22 mouse cellular contexts compared by ENCODE assay signal in the genomic region with DNA sequence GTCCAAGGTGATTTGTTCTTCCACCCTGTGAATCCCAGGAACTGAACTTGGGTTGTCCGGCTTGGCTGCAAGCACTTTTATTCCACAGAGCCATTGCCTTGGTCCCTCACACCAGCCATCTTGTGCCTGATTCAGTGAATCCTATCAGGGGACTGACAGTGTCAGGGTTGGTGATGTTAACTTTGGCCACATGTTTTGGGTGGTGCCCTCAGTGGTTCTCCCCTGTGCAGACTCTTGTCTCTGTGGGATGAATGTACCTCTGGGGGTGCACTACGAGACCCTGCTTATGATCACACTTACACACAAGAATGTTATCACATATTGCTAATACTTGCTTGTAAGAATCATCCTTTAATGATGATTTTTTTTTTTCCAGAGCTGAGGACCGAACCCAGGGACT. TPM values are rescaled to one million over a fixed set of nuclear protein-coding genes. Genes with fewer than 3 reads are reported as not detected.
"Had no signal": no experiment of that assay in that cellular context is flagged by ENCODE, and none has a peak within 500 bp of the region (broad histone marks: within the 10 kb centered on the region; RNA-seq: fewer than 3 reads in every experiment).

No protein-coding gene starts in this region.

- H3K36me3 ChIP-seq: neural tube, embryonic 13.5 days; neural tube, embryonic 15.5 days; stomach, embryonic 15.5 days had no signal

- H3K27ac ChIP-seq: neural tube, embryonic 13.5 days; neural tube, embryonic 15.5 days; stomach, embryonic 15.5 days; stomach, postnatal 0 days had no signal

- DNase-seq: retina, postnatal 1 day; right cerebral cortex, adult 18-20 months; right cerebral cortex, postnatal 14 days; right cerebral cortex, postnatal 25 days; right cerebral cortex, postnatal 4 days; spleen, adult 18-20 months; thymus, adult 18-20 months; thymus, adult 2 months; thymus, postnatal 14 days; thymus, postnatal 25 days; thymus, postnatal 36 days; thymus, postnatal 4 days had no signal

- H3K4me1 ChIP-seq: neural tube, embryonic 15.5 days; stomach, embryonic 15.5 days had no signal

- H3K4me3 ChIP-seq: neural tube, embryonic 13.5 days; neural tube, embryonic 15.5 days; stomach, embryonic 15.5 days had no signal

- H3K9me3 ChIP-seq: neural tube, embryonic 13.5 days; neural tube, embryonic 15.5 days; stomach, embryonic 15.5 days had no signal

- H3K27me3 ChIP-seq: neural tube, embryonic 13.5 days; neural tube, embryonic 15.5 days; stomach, embryonic 15.5 days had no signal

RNA-seq across cellular contexts. Expression of a gene that starts 30.2 kb away (rescaled TPM):
- total RNA-seq: neutrophil, adult 5-6 weeks had no signal
- polyA plus RNA-seq: neural tube, embryonic 13.5 days; neural tube, embryonic 14.5 days; neural tube, embryonic 15.5 days; small intestine, adult 2 months; stomach, embryonic 14.5 days; stomach, embryonic 16.5 days; stomach, postnatal 0 days; testis, adult 2 months had no signal
